Mouse (Mus musculus) neural tube, embryonic 12.5 days (tissue): ENCODE measurements around the gene Lcn4. TPM values are rescaled to one million over a fixed set of nuclear protein-coding genes. Genes with fewer than 3 reads are reported as not detected.

Experiments
- ATAC-seq: fragments of 200-750 bp; cut with Nextera tagmentation; 2 replicates; pipeline ENCODE4 v1.8.0; 2017; ENCODE audit warnings: low read depth, mild to moderate bottlenecking, moderate TSS enrichment, moderate library complexity; ENCODE audit not compliant: low FRiP score
- H3K27ac ChIP-seq: fragments of 300-500 bp; sonication (generic); 2 replicates; pipeline ENCODE4 v1.5.1; 2016
- H3K27me3 ChIP-seq: fragments of 300-500 bp; sonication (generic); replicated peaks from 2 replicates; pipeline ENCODE4 v1.6.1; 2016; ENCODE audit warnings: mild to moderate bottlenecking
- H3K36me3 ChIP-seq: fragments of 300-500 bp; sonication (generic); 2 replicates; pipeline ENCODE4 v1.6.1; 2016; ENCODE audit warnings: mild to moderate bottlenecking
- H3K4me1 ChIP-seq: fragments of 300-500 bp; sonication (generic); 2 replicates; pipeline ENCODE4 v1.6.1; 2016
- H3K4me2 ChIP-seq: fragments of 300-500 bp; sonication (generic); replicated peaks from 2 replicates; pipeline ENCODE4 v1.6.1; 2016; ENCODE audit warnings: mild to moderate bottlenecking
- H3K4me3 ChIP-seq: fragments of 300-500 bp; sonication (generic); 2 replicates; pipeline ENCODE4 v1.5.1; 2016
- H3K9ac ChIP-seq: fragments of 300-500 bp; sonication (generic); 2 replicates; pipeline ENCODE4 v1.6.1; 2016; ENCODE audit warnings: mild to moderate bottlenecking
- H3K9me3 ChIP-seq: fragments of 300-500 bp; sonication (generic); 2 replicates; pipeline ENCODE4 v1.6.1; 2016; ENCODE audit warnings: mild to moderate bottlenecking
- WGBS: fragments of 180-500 bp; shearing (Covaris S2); methylation state at CpG from one replicate; pipeline ENCODE4 v1.1.7; 2016; 5-methylcytosine and 5-hydroxymethylcytosine counted together
- polyA plus RNA-seq: library from polyadenylated mRNA; unstranded; fragments of >200 nt; fragmentation: Nextera tagmentation; extraction: Ambion mirVana; gene quantifications from 2 replicates; pipeline ENCODE4 v1.2.1, GENCODE M21; 2016

Gene Lcn4
- polyA plus RNA-seq, 1 experiment from 2014 or later = not detected

GRCm38 (mm10) chr2:26641006-26641647 lies 30.0 kb downstream of the Lcn4 start:
- no peak overlapping the region for H3K4me3 ChIP-seq
- no peak overlapping the region for H3K4me2 ChIP-seq
- H3K4me1 ChIP-seq = peaks cover 20% of the 10 kb centered on the region
- no peak for ATAC-seq
- no peak overlapping the region for H3K9ac ChIP-seq
- H3K36me3 ChIP-seq = peaks cover 24% of the 10 kb centered on the region
- H3K27ac ChIP-seq = no peak overlapping the region
- H3K27me3 ChIP-seq = no peaks in the 10 kb centered on the region
- WGBS = 88% methylated on average over 7 of the region's 7 CpGs
- H3K9me3 ChIP-seq = no peaks in the 10 kb centered on the region

GRCm38 (mm10) chr2:26639838-26640830 lies 30.9 kb downstream of the Lcn4 start:
- H3K36me3 ChIP-seq = peaks cover 34% of the 10 kb centered on the region
- 5% methylated on average over 49 of the region's 49 CpGs for WGBS
- H3K9ac ChIP-seq = peak overlapping the region; percentile 92
- peak overlapping the region; percentile 70 for H3K4me2 ChIP-seq
- H3K9me3 ChIP-seq = no peaks in the 10 kb centered on the region
- H3K4me1 ChIP-seq = peaks cover 20% of the 10 kb centered on the region
- H3K4me3 ChIP-seq = peak overlapping the region; percentile 92
- no peaks in the 10 kb centered on the region for H3K27me3 ChIP-seq
- ATAC-seq = peak; percentile 75
- no peak overlapping the region; the same call in 1 of the 2 replicates for H3K27ac ChIP-seq

- Histone ChIP-seq H3K9me3 (no peaks in the 10 kb centered on the region), H3K27me3 (no peaks in the 10 kb centered on the region), H3K36me3 (peaks cover 44% of the 10 kb centered on the region), H3K4me1 (peaks cover 20% of the 10 kb centered on the region), H3K9ac (peak overlapping the region; percentile 61), H3K4me2 (peak overlapping the region; percentile 70), H3K27ac (no peak overlapping the region), H3K4me3 (peak overlapping the region; percentile 92)
- 7% methylated on average over 8 of the region's 8 CpGs for WGBS
- peak; percentile 39; the same call in 1 of the 2 replicates for ATAC-seq
Measured at GRCm38 (mm10) chr2:26639083-26639482, 32.0 kb downstream of the Lcn4 start.

GRCm38 (mm10) chr2:26638572-26638971 lies 32.5 kb downstream of the Lcn4 start:
- peak overlapping the region; percentile 61; the same call in 1 of the 2 replicates for H3K9ac ChIP-seq
- no peak overlapping the region for H3K27ac ChIP-seq
- peaks cover 20% of the 10 kb centered on the region for H3K4me1 ChIP-seq
- H3K27me3 ChIP-seq = no peaks in the 10 kb centered on the region
- 75% methylated on average over 5 of the region's 5 CpGs for WGBS
- peak overlapping the region; percentile 92 for H3K4me3 ChIP-seq
- H3K4me2 ChIP-seq = peak overlapping the region; percentile 70
- H3K9me3 ChIP-seq = no peaks in the 10 kb centered on the region
- ATAC-seq = no peak
- H3K36me3 ChIP-seq = peaks cover 46% of the 10 kb centered on the region

- Histone ChIP-seq H3K9ac (0 out of 2 replicates have a peak overlapping the region, but pooled peaks have one; percentile 17), H3K4me2 (peak overlapping the region; percentile 70), H3K27ac (no peak overlapping the region), H3K36me3 (peaks cover 46% of the 10 kb centered on the region), H3K4me1 (peaks cover 21% of the 10 kb centered on the region), H3K4me3 (no peak overlapping the region), H3K27me3 (no peaks in the 10 kb centered on the region), H3K9me3 (no peaks in the 10 kb centered on the region)
- ATAC-seq = no peak
- WGBS = 89% methylated on average over 5 of the region's 5 CpGs
Measured at GRCm38 (mm10) chr2:26638039-26638438, 33.0 kb downstream of the Lcn4 start.

- peaks cover 46% of the 10 kb centered on the region for H3K36me3 ChIP-seq
- no peaks in the 10 kb centered on the region for H3K9me3 ChIP-seq
- H3K4me1 ChIP-seq = peaks cover 27% of the 10 kb centered on the region
- H3K27ac ChIP-seq = no peak overlapping the region
- no peak overlapping the region for H3K4me3 ChIP-seq
- 0 out of 2 replicates have a peak overlapping the region, but pooled peaks have one; percentile 17 for H3K9ac ChIP-seq
- no peaks in the 10 kb centered on the region for H3K27me3 ChIP-seq
- no peak for ATAC-seq
- 0 out of 2 replicates have a peak overlapping the region, but pooled peaks have one; percentile 70 for H3K4me2 ChIP-seq
- 84% methylated on average over 4 of the region's 4 CpGs for WGBS
Measured at GRCm38 (mm10) chr2:26637316-26637932, 33.7 kb downstream of the Lcn4 start.

GRCm38 (mm10) chr2:26636325-26636635 lies 34.8 kb downstream of the Lcn4 start:
- no peak for ATAC-seq
- Histone ChIP-seq H3K27ac (no peak overlapping the region), H3K4me1 (peaks cover 36% of the 10 kb centered on the region), H3K9ac (no peak overlapping the region), H3K27me3 (no peaks in the 10 kb centered on the region), H3K4me3 (no peak overlapping the region), H3K4me2 (no peak overlapping the region), H3K36me3 (peaks cover 46% of the 10 kb centered on the region), H3K9me3 (no peaks in the 10 kb centered on the region)
- 52% methylated on average over 2 of the region's 2 CpGs for WGBS

- no peak overlapping the region for H3K9ac ChIP-seq
- H3K4me3 ChIP-seq = no peak overlapping the region
- no peak for ATAC-seq
- WGBS = 77% methylated on average over 21 of the region's 21 CpGs
- H3K27ac ChIP-seq = no peak overlapping the region
- no peaks in the 10 kb centered on the region for H3K27me3 ChIP-seq
- H3K4me1 ChIP-seq = peaks cover 39% of the 10 kb centered on the region
- H3K9me3 ChIP-seq = no peaks in the 10 kb centered on the region
- H3K36me3 ChIP-seq = peaks cover 46% of the 10 kb centered on the region
- no peak overlapping the region for H3K4me2 ChIP-seq
Measured at GRCm38 (mm10) chr2:26635489-26636324, 35.4 kb downstream of the Lcn4 start.

- no peak for ATAC-seq
- no peak overlapping the region for H3K27ac ChIP-seq
- no peak overlapping the region for H3K4me3 ChIP-seq
- H3K36me3 ChIP-seq = peaks cover 46% of the 10 kb centered on the region
- WGBS = 71% methylated on average over 12 of the region's 12 CpGs
- no peak overlapping the region for H3K4me2 ChIP-seq
- H3K9ac ChIP-seq = no peak overlapping the region
- H3K4me1 ChIP-seq = peaks cover 48% of the 10 kb centered on the region
- no peaks in the 10 kb centered on the region for H3K9me3 ChIP-seq
- no peaks in the 10 kb centered on the region for H3K27me3 ChIP-seq
Measured at GRCm38 (mm10) chr2:26634629-26635488, 36.2 kb downstream of the Lcn4 start.

GRCm38 (mm10) chr2:26633953-26634530 lies 37.0 kb downstream of the Lcn4 start:
- Histone ChIP-seq H3K27ac (no peak overlapping the region), H3K4me2 (no peak overlapping the region), H3K27me3 (no peaks in the 10 kb centered on the region), H3K4me3 (no peak overlapping the region), H3K36me3 (peaks cover 46% of the 10 kb centered on the region), H3K4me1 (peaks cover 54% of the 10 kb centered on the region), H3K9ac (no peak overlapping the region), H3K9me3 (no peaks in the 10 kb centered on the region)
- 81% methylated on average over 4 of the region's 4 CpGs for WGBS
- no peak for ATAC-seq
